Mouse (Mus musculus) mouse embryonic stem cell (cell line): Measurements from ENCODE around the gene Ric1.
"Not testable (repeated sequence)": the region's sequence is repeated elsewhere in the genome, so short reads cannot be mapped to it uniquely, and the experiment has no call there.

Experiments used
- in situ Hi-C, 2 experiments: fragments of 300-500 bp; cut with MboI; formaldehyde crosslinking; loops; 1 replicate in 1 of 2; 3 replicates in 1 of 2; pipeline ENCODE4 v1.14.3; 2019 to 2020; ENCODE audit warnings: low sequenced_read_pairs in 2 of 2, low pct_unique_long_range_greater_than_20kb in 1 of 2, mixed read lengths in 1 of 2; ENCODE audit not compliant: unreplicated experiment in 1 of 2

Ric1 gene

GRCm38 (mm10) chr19:29520996-29521560 is 1.0 kb upstream of the Ric1 start:
- in situ Hi-C loops = loop anchor here in 1 of 2 experiments (25.0 kb wide), 1 partner anchor 459 kb away; no protein-coding TSS in a partner anchor

- in situ Hi-C loops = loop anchor here in 1 of 2 experiments (25.0 kb wide), 1 partner anchor 460 kb away; no protein-coding TSS in a partner anchor
Measured at GRCm38 (mm10) chr19:29522445-29523229, 555 bp downstream of the Ric1 start.

GRCm38 (mm10) chr19:29523230-29523582 is 1.1 kb downstream of the Ric1 start:
- in situ Hi-C loops = loop anchor here in 1 of 2 experiments (25.0 kb wide), 1 partner anchor 461 kb away; no protein-coding TSS in a partner anchor

GRCm38 (mm10) chr19:29523701-29524100 is 1.6 kb downstream of the Ric1 start:
- in situ Hi-C loops = loop anchor here in 1 of 2 experiments (25.0 kb wide), 1 partner anchor 461 kb away; no protein-coding TSS in a partner anchor

- in situ Hi-C loops = loop anchor here in 1 of 2 experiments (25.0 kb wide), 1 partner anchor 462 kb away; no protein-coding TSS in a partner anchor
Measured at GRCm38 (mm10) chr19:29524614-29525013, 2.5 kb downstream of the Ric1 start.

GRCm38 (mm10) chr19:29525588-29525987 is 3.5 kb downstream of the Ric1 start:
- in situ Hi-C loops = not testable (repeated sequence)

- in situ Hi-C loops = no loop called here
Measured at GRCm38 (mm10) chr19:29526837-29527236, 4.8 kb downstream of the Ric1 start.

- in situ Hi-C loops = no loop called here
Measured at GRCm38 (mm10) chr19:29527299-29527698, 5.2 kb downstream of the Ric1 start.

GRCm38 (mm10) chr19:29528568-29528967 is 6.5 kb downstream of the Ric1 start:
- in situ Hi-C loops = no loop called here

- in situ Hi-C loops = no loop called here
Measured at GRCm38 (mm10) chr19:29534030-29534429, 11.9 kb downstream of the Ric1 start.

- in situ Hi-C loops = no loop called here
Measured at GRCm38 (mm10) chr19:29542256-29542970, 20.3 kb downstream of the Ric1 start.

GRCm38 (mm10) chr19:29544026-29544425 is 21.9 kb downstream of the Ric1 start:
- in situ Hi-C loops = no loop called here

- in situ Hi-C loops = no loop called here
Measured at GRCm38 (mm10) chr19:29550618-29551017, 28.5 kb downstream of the Ric1 start.

GRCm38 (mm10) chr19:29551128-29551527 is 29.0 kb downstream of the Ric1 start:
- in situ Hi-C loops = no loop called here

- in situ Hi-C loops = not testable (repeated sequence)
Measured at GRCm38 (mm10) chr19:29551980-29552379, 29.9 kb downstream of the Ric1 start.

- in situ Hi-C loops = not testable (repeated sequence)
Measured at GRCm38 (mm10) chr19:29557171-29557845, 35.2 kb downstream of the Ric1 start.

- in situ Hi-C loops = no loop called here
Measured at GRCm38 (mm10) chr19:29562166-29562565, 40.1 kb downstream of the Ric1 start.

- in situ Hi-C loops = no loop called here
Measured at GRCm38 (mm10) chr19:29562603-29563002, 40.5 kb downstream of the Ric1 start.
